Mouse (Mus musculus): ENCODE measurements around the gene Usmg5. TPM values are rescaled to one million over a fixed set of nuclear protein-coding genes. Genes with fewer than 3 reads are reported as not detected.

The Usmg5 gene
- polyA plus RNA-seq, 1 experiment from 2014 or later: 529 TPM

GRCm38 (mm10) chr19:47101080-47101479 lies 10.6 kb upstream of the Usmg5 start:
- Histone ChIP-seq H3K79me2 (ENCODE audit: inconsistent target) (no peaks in the 10 kb centered on the region), H3K36me3 (ENCODE audit: inconsistent target) (peaks cover 86% of the 10 kb centered on the region), H3K4me3 (ENCODE audit: inconsistent target) (no peak overlapping the region), H3K27ac (no peak overlapping the region)
- WGBS (ENCODE audit: missing documents): 92% methylated on average over 5 of the region's 5 CpGs

- Histone ChIP-seq H3K27ac (peak overlapping the region; percentile 79), H3K36me3 (ENCODE audit: inconsistent target) (peaks cover 18% of the 10 kb centered on the region)
- WGBS (ENCODE audit: missing documents): 3% methylated on average over 36 of the region's 36 CpGs
These were observed 525 bp downstream of the Usmg5 start for GRCm38 (mm10) chr19:47089718-47090525.

GRCm38 (mm10) chr19:47088226-47088625 lies 2.2 kb downstream of the Usmg5 start:
- Histone ChIP-seq H3K4me3 (ENCODE audit: inconsistent target) (no peak overlapping the region), H3K27ac (no peak overlapping the region), H3K79me2 (ENCODE audit: inconsistent target) (peaks cover 72% of the 10 kb centered on the region), H3K36me3 (ENCODE audit: inconsistent target) (peaks cover 18% of the 10 kb centered on the region)
- 87% methylated on average over 3 of the region's 3 CpGs for WGBS (ENCODE audit: missing documents)

More at GRCm38 (mm10) chr19:47089718-47090525, 525 bp downstream of the Usmg5 start:
- Histone ChIP-seq H3K79me2 (ENCODE audit: inconsistent target) (peaks cover 72% of the 10 kb centered on the region), H3K4me3 (ENCODE audit: inconsistent target) (peak overlapping the region; percentile 100)

GRCm38 (mm10) chr19:47067924-47068611 lies 22.4 kb downstream of the Usmg5 start:
- under 1% methylated on average over 67 of the region's 72 CpGs for WGBS (ENCODE audit: missing documents)
- Histone ChIP-seq H3K79me2 (ENCODE audit: inconsistent target) (peaks cover 24% of the 10 kb centered on the region), H3K36me3 (ENCODE audit: inconsistent target) (peaks cover 21% of the 10 kb centered on the region), H3K4me3 (ENCODE audit: inconsistent target) (peak overlapping the region; percentile 56), H3K27ac (no peak overlapping the region)

GRCm38 (mm10) chr19:47067096-47067882 lies 23.2 kb downstream of the Usmg5 start, which contains the start of gene Taf5:
Gene Taf5, plus strand, starts transcription at chr19:47067746.
- 8% methylated on average over 48 of the region's 49 CpGs for WGBS (ENCODE audit: missing documents)
- peaks cover 13% of the 10 kb centered on the region for H3K36me3 ChIP-seq (ENCODE audit: inconsistent target)

GRCm38 (mm10) chr19:47065860-47066259 lies 24.6 kb downstream of the Usmg5 start:
- Histone ChIP-seq H3K27ac (no peak overlapping the region), H3K36me3 (ENCODE audit: inconsistent target) (peaks cover 2% of the 10 kb centered on the region; the same call in 1 of the 2 replicates), H3K4me3 (ENCODE audit: inconsistent target) (no peak overlapping the region), H3K79me2 (ENCODE audit: inconsistent target) (peaks cover 24% of the 10 kb centered on the region)
- 93% methylated on average over 3 of the region's 3 CpGs for WGBS (ENCODE audit: missing documents)

More at GRCm38 (mm10) chr19:47067096-47067882, 23.2 kb downstream of the Usmg5 start, which contains the start of gene Taf5:
- peak within 1 kb of the TSS; percentile 71 for H3K27ac ChIP-seq
- H3K4me3 ChIP-seq (ENCODE audit: inconsistent target): peak within 1 kb of the TSS; percentile 56
- H3K79me2 ChIP-seq (ENCODE audit: inconsistent target): peaks cover 24% of the 10 kb centered on the region

- Histone ChIP-seq H3K79me2 (ENCODE audit: inconsistent target) (no peaks in the 10 kb centered on the region), H3K4me3 (ENCODE audit: inconsistent target) (no peak overlapping the region), H3K27ac (no peak overlapping the region), H3K36me3 (ENCODE audit: inconsistent target) (no peaks in the 10 kb centered on the region)
- 60% methylated on average over 1 of the region's 1 CpGs for WGBS (ENCODE audit: missing documents)
These were observed 32.8 kb downstream of the Usmg5 start for GRCm38 (mm10) chr19:47057684-47058083.

GRCm38 (mm10) chr19:47053471-47053870 lies 37.0 kb downstream of the Usmg5 start:
- WGBS (ENCODE audit: missing documents): 81% methylated on average over 4 of the region's 4 CpGs
- H3K79me2 ChIP-seq (ENCODE audit: inconsistent target): no peaks in the 10 kb centered on the region
- no peaks in the 10 kb centered on the region for H3K36me3 ChIP-seq (ENCODE audit: inconsistent target)
- no peak overlapping the region for H3K4me3 ChIP-seq (ENCODE audit: inconsistent target)
- no peak overlapping the region for H3K27ac ChIP-seq

GRCm38 (mm10) chr19:47052927-47053326 lies 37.5 kb downstream of the Usmg5 start:
- WGBS (ENCODE audit: missing documents): 75% methylated on average over 4 of the region's 4 CpGs
- Histone ChIP-seq H3K4me3 (ENCODE audit: inconsistent target) (no peak overlapping the region), H3K27ac (no peak overlapping the region), H3K79me2 (ENCODE audit: inconsistent target) (no peaks in the 10 kb centered on the region), H3K36me3 (ENCODE audit: inconsistent target) (no peaks in the 10 kb centered on the region)

- H3K27ac ChIP-seq: no peak within 1 kb of the TSS
- H3K36me3 ChIP-seq (ENCODE audit: inconsistent target): no peaks in the 10 kb centered on the region
- H3K4me3 ChIP-seq (ENCODE audit: inconsistent target): peak within 1 kb of the TSS; percentile 40
- no peaks in the 10 kb centered on the region for H3K79me2 ChIP-seq (ENCODE audit: inconsistent target)
- 1% methylated on average over 68 of the region's 75 CpGs for WGBS (ENCODE audit: missing documents)
These were observed 40.0 kb downstream of the Usmg5 start, which contains the start of gene Pcgf6 for GRCm38 (mm10) chr19:47050271-47051032. Gene Pcgf6, minus strand, starts transcription at chr19:47050906.

GRCm38 (mm10) chr19:47049840-47050239 lies 40.6 kb downstream of the Usmg5 start:
- no peaks in the 10 kb centered on the region for H3K79me2 ChIP-seq (ENCODE audit: inconsistent target)
- H3K4me3 ChIP-seq (ENCODE audit: inconsistent target): peak overlapping the region; percentile 40
- whole genome bisulfite sequencing (ENCODE audit: missing documents): 21% methylated on average over 7 of the region's 7 CpGs
- no peaks in the 10 kb centered on the region for H3K36me3 ChIP-seq (ENCODE audit: inconsistent target)
- no peak overlapping the region for H3K27ac ChIP-seq

- Histone ChIP-seq H3K79me2 (ENCODE audit: inconsistent target) (no peaks in the 10 kb centered on the region), H3K4me3 (ENCODE audit: inconsistent target) (no peak overlapping the region), H3K27ac (no peak overlapping the region), H3K36me3 (ENCODE audit: inconsistent target) (no peaks in the 10 kb centered on the region)
- 87% methylated on average over 4 of the region's 4 CpGs for WGBS (ENCODE audit: missing documents)
These were observed 41.4 kb downstream of the Usmg5 start for GRCm38 (mm10) chr19:47049061-47049460.

GRCm38 (mm10) chr19:47047236-47047833 lies 43.1 kb downstream of the Usmg5 start:
- no peaks in the 10 kb centered on the region for H3K79me2 ChIP-seq (ENCODE audit: inconsistent target)
- H3K4me3 ChIP-seq (ENCODE audit: inconsistent target): no peak overlapping the region
- 90% methylated on average over 13 of the region's 13 CpGs for whole genome bisulfite sequencing (ENCODE audit: missing documents)
- no peak overlapping the region for H3K27ac ChIP-seq
- H3K36me3 ChIP-seq (ENCODE audit: inconsistent target): no peaks in the 10 kb centered on the region
